Mouse (Mus musculus): ENCODE data around the gene Ms4a6b. TPM values are rescaled to one million over a fixed set of nuclear protein-coding genes. Genes with fewer than 3 reads are reported as not detected.

Gene Ms4a6b
- polyA plus RNA-seq, 1 experiment = not detected

DNA sequence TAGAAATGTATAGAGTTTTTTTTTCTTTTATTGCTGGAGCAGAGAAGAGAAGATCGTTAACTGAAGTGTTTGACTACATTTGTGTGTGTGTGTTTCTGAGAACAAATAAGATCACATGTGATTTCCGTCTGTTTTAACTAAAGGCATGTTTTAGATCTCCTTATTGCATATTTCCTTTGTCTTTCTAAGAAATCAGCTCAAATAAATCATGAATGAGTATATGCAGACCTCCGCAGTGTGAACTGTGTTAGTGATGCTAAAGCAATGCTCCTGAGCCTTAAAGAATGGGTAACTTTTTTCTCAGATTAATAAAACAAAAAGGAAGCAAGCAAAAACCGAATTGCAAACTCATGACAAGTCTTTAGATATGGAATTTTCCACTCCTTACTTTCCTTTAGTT lies 32.4 kb upstream of the Ms4a6b start:
- TF ChIP-seq REST (IDR thresholded peaks at IDR 0.05; ENCODE audit: insufficient read depth, insufficient read length) (no peak), POLR2A (IDR thresholded peaks at IDR 0.05; ENCODE audit: insufficient read length, low read depth) (no peak), MYOD1 (IDR thresholded peaks at IDR 0.05; ENCODE audit: control insufficient read depth in 1 of 3, insufficient read length in 2 of 3, low read depth in 2 of 3) (no peak)

DNA sequence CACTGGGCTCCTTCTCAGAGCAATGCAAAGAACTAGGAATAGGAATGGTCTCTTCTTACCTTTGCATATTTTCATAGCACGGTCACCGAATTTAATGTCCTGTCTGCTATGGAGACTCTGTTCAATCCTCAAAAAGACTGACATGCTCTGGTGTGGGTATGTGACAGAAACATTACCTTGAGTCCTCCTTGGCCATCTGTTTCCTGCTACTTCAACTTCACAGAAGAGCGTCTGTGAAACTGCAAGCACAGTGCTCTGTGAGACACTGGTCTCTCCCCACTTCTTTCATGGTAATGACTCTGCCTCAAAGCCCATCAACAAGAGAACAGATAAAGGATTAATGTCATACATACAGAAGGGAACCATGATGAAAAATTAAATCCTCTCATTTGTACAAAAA lies 31.9 kb upstream of the Ms4a6b start:
- Histone ChIP-seq H3K4me3 (no peak overlapping the region), H3ac (ENCODE audit: control insufficient read depth, insufficient read length) (no peak overlapping the region), H3K79me2 (ENCODE audit: control insufficient read depth, insufficient read depth) (no peaks in the 10 kb centered on the region), H3K36me3 (ENCODE audit: control insufficient read depth, insufficient read depth) (no peaks in the 10 kb centered on the region), H3K4me2 (ENCODE audit: low read depth) (no peak overlapping the region), H3K27me3 (ENCODE audit: control insufficient read depth, insufficient read depth, insufficient read length) (no peaks in the 10 kb centered on the region)
- TF ChIP-seq MAX (IDR thresholded peaks at IDR 0.05; ENCODE audit: low read depth) (no peak), E2F4 (IDR thresholded peaks at IDR 0.05; ENCODE audit: insufficient read depth) (no peak), TCF3 (IDR thresholded peaks at IDR 0.05; ENCODE audit: insufficient read length, low read depth) (no peak), CEBPB (IDR thresholded peaks at IDR 0.05; ENCODE audit: insufficient read depth, poor library complexity, severe bottlenecking) (no peak), SRF (IDR thresholded peaks at IDR 0.05; ENCODE audit: control insufficient read depth, insufficient read length, low read depth) (no peak), MYOD1 (IDR thresholded peaks at IDR 0.05; ENCODE audit: control insufficient read depth in 1 of 3, insufficient read length in 2 of 3, low read depth in 2 of 3) (no peak), USF1 (IDR thresholded peaks at IDR 0.05; ENCODE audit: low read depth) (no peak), POLR2AphosphoS2 (IDR thresholded peaks at IDR 0.05; ENCODE audit: insufficient read length, low read depth) (no peak), REST (IDR thresholded peaks at IDR 0.05; ENCODE audit: insufficient read depth, insufficient read length) (no peak), MYOG (IDR thresholded peaks at IDR 0.05; ENCODE audit: control insufficient read depth in 1 of 3, insufficient read depth in 1 of 3, insufficient read length in 2 of 3, low read depth in 2 of 3) (no peak), TCF12 (IDR thresholded peaks at IDR 0.05; ENCODE audit: insufficient read depth, poor library complexity, severe bottlenecking) (no peak), POLR2A (IDR thresholded peaks at IDR 0.05; ENCODE audit: insufficient read length, low read depth) (no peak)

More for the DNA sequence above, 32.4 kb upstream of the Ms4a6b start:
- Histone ChIP-seq H3K4me2 (ENCODE audit: low read depth) (no peak overlapping the region), H3K27me3 (ENCODE audit: control insufficient read depth, insufficient read depth, insufficient read length) (no peaks in the 10 kb centered on the region), H3K4me3 (no peak overlapping the region), H3K79me2 (ENCODE audit: control insufficient read depth, insufficient read depth) (no peaks in the 10 kb centered on the region), H3ac (ENCODE audit: control insufficient read depth, insufficient read length) (no peak overlapping the region), H3K36me3 (ENCODE audit: control insufficient read depth, insufficient read depth) (no peaks in the 10 kb centered on the region)

DNA sequence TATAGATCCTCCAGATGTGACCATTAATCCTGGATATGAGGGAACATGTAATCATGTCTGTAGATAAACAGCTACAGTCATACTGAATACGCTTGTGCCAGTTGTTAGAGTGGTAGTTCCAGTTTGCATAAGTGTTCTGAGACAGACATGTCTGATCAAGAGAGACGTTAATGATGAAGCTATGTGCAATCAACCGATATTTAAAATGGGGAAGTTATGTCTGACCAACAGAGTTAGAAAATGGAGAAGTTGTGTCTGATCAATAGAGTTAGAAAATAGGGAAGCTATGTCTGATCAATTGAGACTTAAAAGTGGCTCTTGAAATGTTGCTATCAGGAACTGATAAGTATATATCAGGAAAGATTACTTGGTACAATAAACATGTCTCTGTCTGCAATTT lies 31.0 kb upstream of the Ms4a6b start:
- Histone ChIP-seq H3ac (ENCODE audit: control insufficient read depth, insufficient read length) (no peak overlapping the region), H3K27me3 (ENCODE audit: control insufficient read depth, insufficient read depth, insufficient read length) (no peaks in the 10 kb centered on the region), H3K79me2 (ENCODE audit: control insufficient read depth, insufficient read depth) (no peaks in the 10 kb centered on the region), H3K36me3 (ENCODE audit: control insufficient read depth, insufficient read depth) (no peaks in the 10 kb centered on the region), H3K4me2 (ENCODE audit: low read depth) (no peak overlapping the region), H3K4me3 (no peak overlapping the region)
- no peak for TF ChIP-seq USF1 (IDR thresholded peaks at IDR 0.05; ENCODE audit: low read depth)
- no peak for TF ChIP-seq MYOG (IDR thresholded peaks at IDR 0.05; ENCODE audit: control insufficient read depth in 1 of 3, insufficient read depth in 1 of 3, insufficient read length in 2 of 3, low read depth in 2 of 3)

DNA sequence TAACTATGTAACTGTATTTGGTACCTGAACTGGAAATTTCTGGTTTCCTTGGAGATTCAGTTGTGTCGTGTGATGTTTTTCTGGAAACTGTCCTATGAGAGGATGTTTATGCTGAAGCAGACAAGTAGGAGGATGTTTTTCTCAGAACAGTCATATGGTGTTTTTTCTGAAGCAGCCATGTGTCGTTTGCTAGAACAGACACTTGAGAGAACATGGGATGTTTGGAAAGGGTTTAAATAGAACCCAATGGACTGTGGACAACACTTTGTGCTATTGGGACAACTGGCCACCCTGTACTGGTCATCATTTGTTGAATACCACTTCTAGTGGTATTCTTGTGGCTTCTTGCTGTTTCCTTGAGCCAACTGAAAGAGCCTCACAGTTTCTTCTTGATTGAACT lies 30.6 kb upstream of the Ms4a6b start, which contains the start of gene Gm8369:
Gene Gm8369, plus strand, starts transcription at position 193 of the 400 bp plus-strand sequence.
- no peaks in the 10 kb centered on the region for H3K36me3 ChIP-seq (ENCODE audit: control insufficient read depth, insufficient read depth)
- H3K27me3 ChIP-seq (ENCODE audit: control insufficient read depth, insufficient read depth, insufficient read length) = no peaks in the 10 kb centered on the region
- H3K4me3 ChIP-seq = no peak within 1 kb of the TSS
- TF ChIP-seq E2F4 (IDR thresholded peaks at IDR 0.05; ENCODE audit: insufficient read depth) (no peak), SRF (IDR thresholded peaks at IDR 0.05; ENCODE audit: control insufficient read depth, insufficient read length, low read depth) (no peak), POLR2A (IDR thresholded peaks at IDR 0.05; ENCODE audit: insufficient read length, low read depth) (no peak), POLR2AphosphoS2 (IDR thresholded peaks at IDR 0.05; ENCODE audit: insufficient read length, low read depth) (no peak), TCF3 (IDR thresholded peaks at IDR 0.05; ENCODE audit: insufficient read length, low read depth) (no peak), MYOD1 (IDR thresholded peaks at IDR 0.05; ENCODE audit: control insufficient read depth in 1 of 3, insufficient read length in 2 of 3, low read depth in 2 of 3) (no peak)
- no peak within 1 kb of the TSS for H3K4me2 ChIP-seq (ENCODE audit: low read depth)
- H3ac ChIP-seq (ENCODE audit: control insufficient read depth, insufficient read length) = no peak within 1 kb of the TSS
- no peaks in the 10 kb centered on the region for H3K79me2 ChIP-seq (ENCODE audit: control insufficient read depth, insufficient read depth)

DNA sequence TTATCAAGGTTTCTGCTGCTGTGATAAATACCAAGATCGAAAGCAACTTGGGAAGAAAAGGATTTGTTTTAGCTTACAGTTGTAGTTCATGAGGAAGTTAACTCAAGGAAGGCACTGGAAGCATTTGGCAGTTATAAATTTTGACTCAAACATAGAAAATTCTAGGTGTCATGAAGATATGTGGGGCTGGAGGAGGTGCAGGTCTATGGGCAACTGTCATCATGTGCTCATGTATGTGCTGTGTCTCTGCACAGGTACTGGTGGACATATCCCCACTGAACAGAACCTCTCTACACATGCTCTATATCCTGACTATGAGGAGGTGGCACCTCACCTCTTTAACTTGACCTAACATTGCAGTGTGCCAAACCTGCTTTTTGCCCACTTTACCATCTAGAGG lies 29.7 kb upstream of the Ms4a6b start:
- Histone ChIP-seq H3K36me3 (ENCODE audit: control insufficient read depth, insufficient read depth) (no peaks in the 10 kb centered on the region), H3ac (ENCODE audit: control insufficient read depth, insufficient read length) (no peak overlapping the region), H3K27me3 (ENCODE audit: control insufficient read depth, insufficient read depth, insufficient read length) (no peaks in the 10 kb centered on the region), H3K4me2 (ENCODE audit: low read depth) (no peak overlapping the region), H3K4me3 (no peak overlapping the region), H3K79me2 (ENCODE audit: control insufficient read depth, insufficient read depth) (no peaks in the 10 kb centered on the region)
- no peak for TF ChIP-seq REST (IDR thresholded peaks at IDR 0.05; ENCODE audit: insufficient read depth, insufficient read length)

DNA sequence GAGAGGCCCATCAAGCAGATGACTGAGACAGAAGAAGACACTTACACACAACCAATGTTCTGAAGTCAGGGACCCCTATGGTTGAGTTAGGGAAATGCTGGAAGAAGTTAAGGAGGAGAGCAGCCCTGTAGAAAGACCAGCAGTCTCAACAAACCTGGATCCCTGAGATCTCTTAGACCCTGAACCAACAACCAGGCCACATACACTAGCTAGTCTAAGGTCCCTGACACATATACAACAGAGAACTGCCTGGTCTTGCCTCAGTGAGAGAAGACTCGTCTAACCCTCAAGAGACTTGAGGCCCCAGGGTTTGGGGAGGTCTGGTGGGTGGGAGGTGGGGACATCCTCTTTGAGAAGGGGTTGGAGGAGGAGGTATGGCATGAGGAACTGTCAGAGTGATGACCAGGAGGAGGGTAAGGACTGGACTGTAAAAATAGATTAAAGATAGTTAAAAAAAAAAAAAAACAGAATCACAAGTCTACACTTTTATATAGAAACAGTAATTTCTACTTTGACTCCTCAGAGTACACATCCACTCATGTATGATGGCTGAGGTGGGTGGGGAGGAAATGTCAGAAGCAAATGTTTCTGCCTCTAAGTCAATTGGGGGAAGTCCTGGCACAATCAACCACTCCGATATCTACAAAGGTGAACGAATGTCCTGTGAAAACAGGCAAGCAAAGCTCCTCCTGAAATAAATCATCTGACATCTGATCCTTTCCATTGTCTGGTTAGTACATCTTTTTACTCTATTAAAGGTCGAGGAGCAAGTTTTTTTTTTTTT lies 24.7 kb upstream of the Ms4a6b start:
- H3K4me2 ChIP-seq (ENCODE audit: low read depth) = no peak overlapping the region
- no peaks in the 10 kb centered on the region for H3K79me2 ChIP-seq (ENCODE audit: control insufficient read depth, insufficient read depth)
- H3K36me3 ChIP-seq (ENCODE audit: control insufficient read depth, insufficient read depth) = no peaks in the 10 kb centered on the region
- no peaks in the 10 kb centered on the region for H3K27me3 ChIP-seq (ENCODE audit: control insufficient read depth, insufficient read depth, insufficient read length)
- no peak overlapping the region for H3K4me3 ChIP-seq
- no peak overlapping the region for H3ac ChIP-seq (ENCODE audit: control insufficient read depth, insufficient read length)
- no peak for TF ChIP-seq MAX (IDR thresholded peaks at IDR 0.05; ENCODE audit: low read depth)
- TF ChIP-seq REST (IDR thresholded peaks at IDR 0.05; ENCODE audit: insufficient read depth, insufficient read length) = no peak
- TF ChIP-seq MYOD1 (IDR thresholded peaks at IDR 0.05; ENCODE audit: control insufficient read depth in 1 of 3, insufficient read length in 2 of 3, low read depth in 2 of 3) = no peak
- no peak for TF ChIP-seq POLR2A (IDR thresholded peaks at IDR 0.05; ENCODE audit: insufficient read length, low read depth)
- no peak for TF ChIP-seq SRF (IDR thresholded peaks at IDR 0.05; ENCODE audit: control insufficient read depth, insufficient read length, low read depth)
- no peak for TF ChIP-seq CEBPB (IDR thresholded peaks at IDR 0.05; ENCODE audit: insufficient read depth, poor library complexity, severe bottlenecking)
- TF ChIP-seq USF1 (IDR thresholded peaks at IDR 0.05; ENCODE audit: low read depth) = no peak
- TF ChIP-seq POLR2AphosphoS2 (IDR thresholded peaks at IDR 0.05; ENCODE audit: insufficient read length, low read depth) = no peak
- TF ChIP-seq TCF12 (IDR thresholded peaks at IDR 0.05; ENCODE audit: insufficient read depth, poor library complexity, severe bottlenecking) = no peak
- no peak for TF ChIP-seq TCF3 (IDR thresholded peaks at IDR 0.05; ENCODE audit: insufficient read length, low read depth)
- no peak for TF ChIP-seq MYOG (IDR thresholded peaks at IDR 0.05; ENCODE audit: control insufficient read depth in 1 of 3, insufficient read depth in 1 of 3, insufficient read length in 2 of 3, low read depth in 2 of 3)
- TF ChIP-seq E2F4 (IDR thresholded peaks at IDR 0.05; ENCODE audit: insufficient read depth) = no peak
